Mouse (Mus musculus) brown adipose tissue, adult 24 weeks (tissue): ENCODE results near the gene Entpd5. TPM values are rescaled to one million over a fixed set of nuclear protein-coding genes. Genes with fewer than 3 reads are reported as not detected.

Experiments used
- H3K27ac ChIP-seq: fragments of 200-500 bp; replicated peaks from 2 replicates; pipeline ENCODE4 v1.5.1; 2012; ENCODE audit warnings: low read depth, mild to moderate bottlenecking, low read length
- H3K4me1 ChIP-seq: fragments of 200-500 bp; 2 replicates; pipeline ENCODE4 v1.6.1; 2012; ENCODE audit warnings: low read length, mixed read lengths; ENCODE audit not compliant: control insufficient read depth, insufficient read depth, insufficient read length
- H3K4me3 ChIP-seq: fragments of 200-500 bp; 2 replicates; pipeline ENCODE4 v1.5.1; 2012; ENCODE audit warnings: low read depth, mild to moderate bottlenecking, low read length, moderate library complexity; ENCODE audit not compliant: insufficient read depth
- polyA plus RNA-seq: library from polyadenylated mRNA; stranded (reverse); fragments of >200 nt; gene quantifications from 2 replicates; pipeline ENCODE4 v1.2.4, GENCODE M21; 2012; ENCODE audit not compliant: missing spikeins, insufficient read depth, insufficient read length

The Entpd5 gene
- polyA plus RNA-seq, 1 experiment: 97.3 TPM

DNA sequence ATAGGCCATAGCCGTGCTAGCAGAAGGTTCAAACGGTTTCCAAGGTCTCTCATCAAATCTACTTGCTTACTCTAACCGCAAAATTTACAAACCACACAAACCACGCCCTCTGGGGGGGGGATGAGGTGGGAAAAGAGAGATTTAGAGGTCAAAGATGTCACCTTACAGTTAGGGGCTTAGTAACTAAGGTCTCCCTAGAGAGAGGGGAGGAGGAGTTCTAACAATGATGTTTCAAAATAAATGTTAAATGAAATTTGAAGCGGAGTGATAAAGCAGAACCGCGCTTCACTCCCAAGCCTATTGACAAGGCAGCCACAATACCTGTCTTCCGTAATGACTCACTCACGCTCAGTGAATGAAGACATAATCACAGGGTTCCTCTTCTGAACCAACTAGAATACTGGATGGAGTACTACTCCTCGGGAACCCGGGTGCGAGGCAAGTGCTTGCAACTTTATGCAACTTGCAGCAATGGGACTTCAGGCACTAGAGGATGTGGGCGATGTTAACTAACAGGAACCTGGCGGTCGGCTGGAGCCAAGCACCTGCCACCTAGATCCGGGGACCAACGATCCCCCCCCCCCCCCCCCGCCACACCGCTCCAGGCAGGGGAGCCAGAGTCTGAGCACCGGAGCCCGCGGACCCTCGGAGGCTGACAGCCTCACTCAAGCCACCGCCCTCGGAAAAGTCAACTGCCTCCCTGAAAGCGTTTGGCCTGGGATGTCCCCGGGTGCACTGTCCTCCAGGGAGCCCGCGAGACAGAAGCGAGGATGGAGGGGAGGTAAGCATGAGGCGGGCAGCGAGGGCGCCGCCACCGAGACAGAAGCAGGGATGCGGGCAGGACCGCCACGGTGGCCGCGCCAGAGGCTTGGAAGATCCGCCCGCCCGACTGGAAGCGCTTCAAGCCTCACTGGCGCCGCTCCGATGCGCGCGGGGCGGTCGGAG is 683 bp downstream of the Entpd5 start:
- peak overlapping the region; percentile 88 for H3K4me3 ChIP-seq
- peak overlapping the region; percentile 70 for H3K27ac ChIP-seq
- no peaks in the 10 kb centered on the region for H3K4me1 ChIP-seq

GRCm38 (mm10) chr12:84407259-84407658 is 1.6 kb downstream of the Entpd5 start:
- Histone ChIP-seq H3K4me1 (no peaks in the 10 kb centered on the region), H3K4me3 (no peak overlapping the region)

DNA sequence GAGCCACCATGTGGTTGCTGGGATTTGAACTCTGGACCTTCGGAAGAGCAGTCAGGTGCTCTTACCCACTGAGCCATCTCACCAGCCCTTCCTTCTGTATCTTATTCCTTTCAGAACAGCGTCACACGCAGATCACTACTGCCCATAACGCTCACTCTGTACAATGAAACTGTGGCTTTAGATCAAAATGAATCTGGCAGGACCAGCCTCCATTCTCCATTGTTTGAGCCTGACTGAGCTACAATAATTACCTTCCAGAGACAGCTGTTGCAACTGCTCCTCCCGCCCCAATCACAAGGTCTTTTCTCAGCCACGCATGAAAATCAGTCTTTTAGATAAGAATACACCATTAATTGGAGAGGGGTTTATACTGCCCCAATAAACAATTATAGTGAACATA is 4.3 kb downstream of the Entpd5 start:
- Histone ChIP-seq H3K27ac (no peak overlapping the region), H3K4me3 (no peak overlapping the region), H3K4me1 (peaks cover 3% of the 10 kb centered on the region)

More at GRCm38 (mm10) chr12:84407259-84407658, 1.6 kb downstream of the Entpd5 start:
- H3K27ac ChIP-seq: no peak overlapping the region

DNA sequence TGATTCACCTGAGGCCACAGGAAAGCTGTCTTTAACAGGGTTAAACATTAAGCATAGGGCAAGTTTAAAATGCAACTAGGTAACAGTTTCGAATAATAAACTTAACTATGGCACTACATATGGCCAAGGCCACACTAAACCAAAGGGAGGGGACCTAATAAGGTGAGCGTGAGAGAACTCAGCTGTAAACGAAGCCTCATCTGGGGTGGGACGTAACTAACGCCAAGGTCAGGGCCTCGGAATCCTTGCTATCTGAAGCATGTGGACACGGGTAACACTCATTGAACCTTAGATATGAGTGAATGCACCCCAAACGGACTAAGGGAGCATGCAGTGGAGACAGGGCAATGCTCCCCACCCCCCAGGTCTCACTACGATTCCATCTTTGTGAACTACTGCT is 5.9 kb downstream of the Entpd5 start:
- no peak overlapping the region for H3K4me3 ChIP-seq
- H3K4me1 ChIP-seq: peaks cover 6% of the 10 kb centered on the region
- H3K27ac ChIP-seq: no peak overlapping the region

GRCm38 (mm10) chr12:84400653-84401052 is 8.2 kb downstream of the Entpd5 start:
- Histone ChIP-seq H3K4me3 (no peak overlapping the region), H3K4me1 (peaks cover 6% of the 10 kb centered on the region), H3K27ac (peak overlapping the region; percentile 87)

- H3K4me1 ChIP-seq: peaks cover 6% of the 10 kb centered on the region
- peak overlapping the region; percentile 87 for H3K27ac ChIP-seq
- no peak overlapping the region for H3K4me3 ChIP-seq
These were observed 8.8 kb downstream of the Entpd5 start for GRCm38 (mm10) chr12:84400068-84400467.

- peak overlapping the region; percentile 87 for H3K27ac ChIP-seq
- H3K4me3 ChIP-seq: no peak overlapping the region
- peaks cover 6% of the 10 kb centered on the region for H3K4me1 ChIP-seq
These were observed 9.2 kb downstream of the Entpd5 start for GRCm38 (mm10) chr12:84399663-84400062.

DNA sequence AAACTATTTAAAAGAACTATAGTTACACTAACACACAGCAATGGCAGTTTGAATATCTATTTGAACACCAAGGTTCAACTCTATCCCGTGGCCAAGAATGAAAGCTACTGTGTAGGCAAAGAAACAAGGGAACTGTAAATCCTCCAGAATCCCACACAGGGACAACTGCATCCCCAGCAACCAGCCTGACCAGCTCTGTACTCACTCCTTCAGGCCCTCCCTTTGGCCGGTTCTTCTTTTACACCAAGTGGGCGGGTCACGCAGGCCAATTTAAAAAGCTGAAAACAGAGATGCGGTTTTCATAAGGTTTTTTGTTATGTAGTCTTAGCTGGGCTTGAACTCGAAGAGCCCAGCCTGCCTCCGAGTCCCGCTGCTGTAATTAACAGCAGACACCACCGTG is 9.7 kb downstream of the Entpd5 start:
- no peak overlapping the region for H3K4me3 ChIP-seq
- peak overlapping the region; percentile 87 for H3K27ac ChIP-seq
- H3K4me1 ChIP-seq: peaks cover 6% of the 10 kb centered on the region

- peaks cover 6% of the 10 kb centered on the region for H3K4me1 ChIP-seq
- no peak overlapping the region for H3K4me3 ChIP-seq
These were observed 10.2 kb downstream of the Entpd5 start for GRCm38 (mm10) chr12:84398629-84399028.

GRCm38 (mm10) chr12:84397685-84398084 is 11.1 kb downstream of the Entpd5 start:
- Histone ChIP-seq H3K4me1 (peaks cover 6% of the 10 kb centered on the region), H3K27ac (no peak overlapping the region), H3K4me3 (no peak overlapping the region)

More at GRCm38 (mm10) chr12:84398629-84399028, 10.2 kb downstream of the Entpd5 start:
- no peak overlapping the region for H3K27ac ChIP-seq

DNA sequence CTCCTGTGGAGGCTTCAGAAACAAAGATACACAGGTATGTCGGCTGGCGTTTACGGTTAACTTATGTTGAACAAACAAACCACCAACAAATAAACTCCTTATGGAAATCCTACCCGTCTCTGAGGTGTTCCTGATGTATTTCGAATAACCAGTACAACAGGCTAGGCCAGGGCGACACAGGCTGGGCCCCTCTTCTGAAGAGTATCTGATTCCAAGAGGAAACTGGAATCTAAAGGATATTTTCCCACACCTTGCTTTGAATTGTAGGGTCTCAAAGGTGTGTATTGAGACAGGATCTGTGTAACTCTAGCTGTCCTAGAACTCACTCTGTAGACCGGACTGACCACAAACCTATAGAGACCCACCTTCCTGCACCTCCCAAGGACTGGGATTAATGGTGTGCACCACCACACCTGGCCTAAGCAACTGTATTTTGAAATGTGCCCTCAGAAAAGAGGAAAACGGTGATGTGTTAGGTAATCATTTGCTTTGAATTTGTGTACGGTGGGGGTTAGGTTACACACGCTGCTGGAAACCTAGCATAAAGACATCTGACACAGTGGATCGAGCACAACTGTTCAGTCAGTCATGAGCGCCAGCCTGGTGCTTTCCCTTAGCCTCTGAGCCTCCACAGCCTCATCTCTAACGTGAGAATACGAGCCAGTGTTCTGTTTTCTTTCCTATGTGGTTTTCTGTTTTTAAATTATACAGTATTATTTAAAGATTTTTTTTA is 11.7 kb downstream of the Entpd5 start:
- H3K27ac ChIP-seq: no peak overlapping the region

DNA sequence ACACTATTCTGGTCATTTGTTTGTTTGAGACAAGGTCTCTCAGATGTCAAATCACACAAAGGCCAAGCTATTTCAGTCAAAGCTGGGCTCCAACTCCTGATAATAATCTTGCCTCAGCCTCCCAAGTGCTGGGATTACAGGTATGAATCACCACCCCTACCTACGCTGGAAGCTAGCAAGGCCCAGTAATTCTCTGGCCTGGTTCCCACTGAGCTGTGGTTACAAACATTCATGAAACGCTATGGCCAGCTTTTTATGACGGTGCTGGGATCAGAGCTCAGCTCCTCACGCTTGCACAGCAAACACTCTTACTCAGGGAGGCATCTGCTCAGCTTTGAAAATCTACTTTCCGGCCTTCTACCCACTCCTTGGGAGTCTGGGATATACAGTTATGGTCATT is 15.0 kb downstream of the Entpd5 start:
- Histone ChIP-seq H3K27ac (peak overlapping the region; percentile 12; the same call in 1 of the 2 replicates), H3K4me1 (no peaks in the 10 kb centered on the region), H3K4me3 (no peak overlapping the region)

More for the DNA sequence above, 11.7 kb downstream of the Entpd5 start:
- Histone ChIP-seq H3K4me1 (peaks cover 6% of the 10 kb centered on the region), H3K4me3 (no peak overlapping the region)

- Histone ChIP-seq H3K4me1 (no peaks in the 10 kb centered on the region), H3K27ac (peak overlapping the region; percentile 75), H3K4me3 (no peak overlapping the region)
These were observed 16.1 kb downstream of the Entpd5 start for GRCm38 (mm10) chr12:84392681-84393080.

DNA sequence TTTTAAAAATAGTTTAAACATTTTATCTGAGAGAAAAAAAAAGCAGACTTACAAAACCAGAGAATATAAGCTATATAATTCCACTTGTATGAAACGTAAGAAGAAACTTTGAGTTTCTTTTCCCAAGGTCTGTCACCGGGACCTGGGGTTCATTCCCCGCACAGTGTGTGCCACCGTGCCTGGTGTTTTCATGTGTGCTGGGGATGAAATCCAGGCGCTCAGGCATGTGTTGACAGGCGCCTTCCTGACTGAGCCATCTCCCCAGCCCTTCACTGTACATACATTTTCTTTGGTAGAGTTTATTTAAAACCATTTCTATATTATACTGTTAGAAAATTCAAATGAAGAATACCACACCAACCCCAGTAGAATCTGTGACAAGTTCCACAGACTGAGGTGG is 18.5 kb downstream of the Entpd5 start:
- no peak overlapping the region for H3K4me3 ChIP-seq
- H3K27ac ChIP-seq: peak overlapping the region; percentile 61
- H3K4me1 ChIP-seq: no peaks in the 10 kb centered on the region

DNA sequence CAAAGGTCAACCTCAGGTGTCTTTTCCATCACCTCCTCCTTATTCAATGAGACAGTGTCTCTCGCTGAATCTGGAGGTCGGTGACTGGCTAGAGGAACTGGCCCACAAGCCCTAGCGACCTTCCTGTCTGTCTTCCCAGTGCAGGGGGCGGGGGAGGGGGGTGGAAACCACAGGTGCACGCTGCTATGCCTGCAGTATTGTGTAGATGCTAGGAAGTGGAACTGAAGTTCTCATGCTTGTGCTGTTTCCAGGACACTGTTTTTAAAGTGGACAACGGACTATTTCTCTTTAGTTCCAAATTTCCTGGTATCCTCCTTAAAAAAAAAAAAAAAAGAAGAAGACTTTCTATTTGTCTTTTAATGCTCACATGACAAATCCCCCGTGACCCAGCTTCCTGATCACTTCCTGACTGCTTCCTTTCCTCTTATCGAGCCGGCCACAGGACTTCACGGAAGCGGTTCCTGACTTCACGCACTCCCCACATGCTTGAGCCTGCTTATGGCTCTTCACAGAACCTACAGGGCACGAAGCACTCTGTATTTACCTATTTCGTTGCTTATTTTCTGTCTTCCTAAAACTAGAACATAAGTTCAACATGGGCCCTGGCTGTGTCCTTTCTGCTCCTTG is 19.9 kb downstream of the Entpd5 start:
- peaks cover 7% of the 10 kb centered on the region; the same call in 1 of the 2 replicates for H3K4me1 ChIP-seq
- H3K4me3 ChIP-seq: peak overlapping the region; percentile 24
- H3K27ac ChIP-seq: peak overlapping the region; percentile 60
